Mouse (Mus musculus) intestine, embryonic 14.5 days (tissue): ENCODE data around the gene Rflnb. TPM values are rescaled to one million over a fixed set of nuclear protein-coding genes. Genes with fewer than 3 reads are reported as not detected.

Source experiments
- ATAC-seq: fragments of 200-750 bp; cut with Nextera tagmentation; replicated peaks from 2 replicates; pipeline ENCODE4 v1.8.0; 2017; ENCODE audit warnings: low read depth, moderate number of reproducible peaks, moderate TSS enrichment, moderate library complexity; ENCODE audit not compliant: low FRiP score, low TSS enrichment
- DNase-seq: peaks from one replicate; pipeline ENCODE4 v3.0.0-alpha.2; 2018; ENCODE audit warnings: low spot score
- H3K27ac ChIP-seq: fragments of 300-500 bp; sonication (generic); 2 replicates; pipeline ENCODE4 v1.5.1; 2014; ENCODE audit warnings: low read depth, mild to moderate bottlenecking, control low read depth
- H3K27me3 ChIP-seq: fragments of 300-500 bp; sonication (generic); replicated peaks from 2 replicates; pipeline ENCODE4 v1.6.1; 2014; ENCODE audit warnings: low read length, control low read depth; ENCODE audit not compliant: control insufficient read depth, insufficient read depth
- H3K36me3 ChIP-seq: fragments of 300-500 bp; sonication (generic); 2 replicates; pipeline ENCODE4 v1.6.1; 2014; ENCODE audit warnings: low read length, control low read depth; ENCODE audit not compliant: control insufficient read depth, insufficient read depth
- H3K4me1 ChIP-seq: fragments of 300-500 bp; sonication (generic); replicated peaks from 2 replicates; pipeline ENCODE4 v1.6.1; 2014; ENCODE audit warnings: low read length, control low read depth, mixed read lengths; ENCODE audit not compliant: control insufficient read depth, insufficient read depth
- H3K4me2 ChIP-seq: fragments of 300-500 bp; sonication (generic); 2 replicates; pipeline ENCODE4 v1.6.1; 2014; ENCODE audit warnings: low read length
- H3K4me3 ChIP-seq: fragments of 300-500 bp; sonication (generic); 2 replicates; pipeline ENCODE4 v1.5.1; 2014; ENCODE audit warnings: low read depth, low read length, control low read depth, mixed read lengths
- H3K9ac ChIP-seq: fragments of 300-500 bp; sonication (generic); 2 replicates; pipeline ENCODE4 v1.6.1; 2014; ENCODE audit warnings: mild to moderate bottlenecking, low read length
- H3K9me3 ChIP-seq: fragments of 300-500 bp; sonication (generic); 2 replicates; pipeline ENCODE4 v1.6.1; 2016; ENCODE audit warnings: low read length, control low read depth; ENCODE audit not compliant: control insufficient read depth
- WGBS: fragments of 180-500 bp; shearing (Covaris S2); extraction: QIAGEN DNeasy Blood & Tissue Kit; methylation state at CpG from one replicate; pipeline ENCODE4 v1.1.7; 2014; 5-methylcytosine and 5-hydroxymethylcytosine counted together
- polyA plus RNA-seq: library from polyadenylated mRNA; unstranded; fragments of >200 nt; fragmentation: Nextera tagmentation; extraction: Ambion mirVana; gene quantifications from 2 replicates; pipeline ENCODE4 v1.2.1, GENCODE M21; 2014

The Rflnb gene
- polyA plus RNA-seq, 1 experiment from 2014 or later, result 53.8 TPM

- no peak overlapping the region for H3K4me2 ChIP-seq
- ATAC-seq, result no peak
- no peak overlapping the region for H3K9ac ChIP-seq
- peaks cover 5% of the 10 kb centered on the region; the same call in 1 of the 2 replicates for H3K4me1 ChIP-seq
- H3K9me3 ChIP-seq, result no peaks in the 10 kb centered on the region
- no peak overlapping the region for H3K4me3 ChIP-seq
- no peak overlapping the region for H3K27ac ChIP-seq
- 67% methylated on average over 10 of the region's 10 CpGs for WGBS
- H3K27me3 ChIP-seq, result no peaks in the 10 kb centered on the region
- DNase-seq, result no peak
- H3K36me3 ChIP-seq, result peaks cover 10% of the 10 kb centered on the region; the same call in 1 of the 2 replicates
Observed at GRCm38 (mm10) chr11:76042041-76042638, 14.6 kb upstream of the Rflnb start.

GRCm38 (mm10) chr11:76040761-76041376 is 13.3 kb upstream of the Rflnb start:
- no peak overlapping the region for H3K4me2 ChIP-seq
- H3K4me3 ChIP-seq, result no peak overlapping the region
- ATAC-seq, result no peak
- peaks cover 5% of the 10 kb centered on the region; the same call in 1 of the 2 replicates for H3K36me3 ChIP-seq
- H3K9ac ChIP-seq, result no peak overlapping the region
- no peaks in the 10 kb centered on the region for H3K27me3 ChIP-seq
- H3K9me3 ChIP-seq, result no peaks in the 10 kb centered on the region
- no peak overlapping the region for H3K27ac ChIP-seq
- H3K4me1 ChIP-seq, result peaks cover 5% of the 10 kb centered on the region; the same call in 1 of the 2 replicates
- DNase-seq, result no peak
- 85% methylated on average over 4 of the region's 4 CpGs for WGBS

- Histone ChIP-seq H3K4me2 (no peak overlapping the region), H3K27ac (no peak overlapping the region), H3K4me3 (no peak overlapping the region), H3K9me3 (no peaks in the 10 kb centered on the region), H3K36me3 (peaks cover 4% of the 10 kb centered on the region; the same call in 1 of the 2 replicates), H3K9ac (no peak overlapping the region), H3K4me1 (peaks cover 5% of the 10 kb centered on the region; the same call in 1 of the 2 replicates), H3K27me3 (no peaks in the 10 kb centered on the region)
- ATAC-seq (no peak), DNase-seq (no peak)
- 90% methylated on average over 8 of the region's 8 CpGs for WGBS
Observed at GRCm38 (mm10) chr11:76040106-76040505, 12.5 kb upstream of the Rflnb start.

GRCm38 (mm10) chr11:76039271-76040053 is 11.9 kb upstream of the Rflnb start:
- ATAC-seq (no peak), DNase-seq (no peak)
- H3K36me3 ChIP-seq, result no peaks in the 10 kb centered on the region
- H3K4me2 ChIP-seq, result no peak overlapping the region
- H3K27ac ChIP-seq, result no peak overlapping the region
- no peak overlapping the region for H3K9ac ChIP-seq
- 85% methylated on average over 3 of the region's 3 CpGs for WGBS
- no peaks in the 10 kb centered on the region for H3K9me3 ChIP-seq
- H3K27me3 ChIP-seq, result no peaks in the 10 kb centered on the region
- peaks cover 5% of the 10 kb centered on the region; the same call in 1 of the 2 replicates for H3K4me1 ChIP-seq
- no peak overlapping the region for H3K4me3 ChIP-seq

- Histone ChIP-seq H3K27ac (no peak overlapping the region), H3K9ac (no peak overlapping the region), H3K9me3 (no peaks in the 10 kb centered on the region), H3K36me3 (no peaks in the 10 kb centered on the region), H3K4me2 (no peak overlapping the region), H3K4me1 (peaks cover 5% of the 10 kb centered on the region; the same call in 1 of the 2 replicates), H3K4me3 (no peak overlapping the region), H3K27me3 (no peaks in the 10 kb centered on the region)
- ATAC-seq, result no peak
- DNase-seq, result no peak
- WGBS, result 56% methylated on average over 6 of the region's 6 CpGs
Observed at GRCm38 (mm10) chr11:76037581-76038294, 10.2 kb upstream of the Rflnb start.

- Histone ChIP-seq H3K27me3 (no peaks in the 10 kb centered on the region), H3K36me3 (no peaks in the 10 kb centered on the region), H3K4me2 (no peak overlapping the region), H3K4me3 (no peak overlapping the region), H3K9ac (no peak overlapping the region), H3K4me1 (no peaks in the 10 kb centered on the region), H3K9me3 (no peaks in the 10 kb centered on the region), H3K27ac (no peak overlapping the region)
- 87% methylated on average over 8 of the region's 8 CpGs for WGBS
- ATAC-seq (no peak), DNase-seq (no peak)
Observed at GRCm38 (mm10) chr11:76035182-76035581, 7.6 kb upstream of the Rflnb start.

- Histone ChIP-seq H3K4me3 (no peak overlapping the region), H3K27me3 (no peaks in the 10 kb centered on the region), H3K27ac (no peak overlapping the region), H3K36me3 (no peaks in the 10 kb centered on the region), H3K4me1 (no peaks in the 10 kb centered on the region), H3K9me3 (no peaks in the 10 kb centered on the region), H3K9ac (no peak overlapping the region), H3K4me2 (no peak overlapping the region)
- DNase-seq (no peak), ATAC-seq (no peak)
- 87% methylated on average over 4 of the region's 4 CpGs for WGBS
Observed at GRCm38 (mm10) chr11:76033836-76034235, 6.3 kb upstream of the Rflnb start.

GRCm38 (mm10) chr11:76033359-76033758 is 5.8 kb upstream of the Rflnb start:
- Histone ChIP-seq H3K4me3 (no peak overlapping the region), H3K36me3 (no peaks in the 10 kb centered on the region), H3K27ac (no peak overlapping the region), H3K9ac (no peak overlapping the region), H3K4me1 (no peaks in the 10 kb centered on the region), H3K9me3 (no peaks in the 10 kb centered on the region), H3K27me3 (no peaks in the 10 kb centered on the region), H3K4me2 (no peak overlapping the region)
- no peak for DNase-seq
- WGBS, result 82% methylated on average over 6 of the region's 6 CpGs
- ATAC-seq, result no peak
